Mouse (Mus musculus): ENCODE measurements around the gene Dus1l. TPM values are rescaled to one million over a fixed set of nuclear protein-coding genes. Genes with fewer than 3 reads are reported as not detected.

Gene Dus1l
- polyA plus RNA-seq, 1 experiment from 2014 or later, result 69.3 TPM

DNA sequence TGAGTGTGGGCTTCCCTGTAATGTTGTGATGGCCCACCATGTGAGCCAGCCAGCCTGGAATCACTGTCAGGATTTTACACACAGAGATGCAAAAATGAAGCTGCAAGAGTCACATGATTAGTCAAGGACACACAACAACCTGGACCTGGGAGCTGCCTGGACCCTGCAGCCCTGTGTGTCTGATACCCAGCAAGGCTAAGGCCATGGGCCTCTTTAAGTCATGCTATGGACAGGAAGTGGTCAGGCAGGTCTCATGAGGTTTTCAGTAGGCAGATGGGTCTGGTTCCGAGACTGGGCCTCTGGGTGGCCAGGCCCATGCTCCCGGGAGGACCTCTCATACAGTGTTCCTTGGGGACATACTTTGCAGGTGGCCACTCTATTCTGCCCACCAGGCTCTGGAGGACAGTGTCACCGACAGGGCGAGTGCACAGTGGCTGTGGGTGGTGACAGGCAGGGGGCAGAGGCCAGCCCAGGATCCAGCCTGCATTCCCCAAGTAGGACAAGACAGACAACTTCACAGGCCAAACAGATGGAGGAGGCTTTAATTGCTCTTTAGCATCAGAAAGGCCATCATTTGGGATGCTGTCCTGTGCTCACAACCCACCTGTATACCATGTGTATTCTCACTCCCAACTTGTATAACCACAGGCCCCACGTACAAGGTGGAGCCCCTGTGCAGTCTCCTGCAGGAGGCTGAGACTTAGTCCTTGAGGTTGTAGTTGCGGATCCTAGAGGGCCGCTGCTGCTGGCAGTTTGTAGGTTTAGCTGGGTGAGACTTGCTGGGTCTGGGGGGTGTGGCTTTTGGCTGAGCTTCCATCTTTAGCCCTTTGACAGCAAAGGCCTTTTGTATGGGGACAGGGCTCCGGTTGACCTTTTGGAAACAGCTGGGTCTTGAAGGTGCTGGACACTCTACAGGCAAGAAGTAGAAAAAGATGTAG is 30.1 kb upstream of the Dus1l start:
- ATAC-seq (ENCODE audit: insufficient read depth, low FRiP score), result no peak
- peaks cover 22% of the 10 kb centered on the region for H3K4me1 ChIP-seq (ENCODE audit: control insufficient read depth, insufficient read depth, low read length)
- peak overlapping the region; percentile 95; the same call in 1 of the 2 replicates for H3K27ac ChIP-seq (ENCODE audit: low read length)
- no peak overlapping the region for H3K4me3 ChIP-seq (replicated peaks; ENCODE audit: low read length)
- 0 out of 2 replicates have a peak, but pooled peaks cover under 1% of the 10 kb centered on the region for H3K36me3 ChIP-seq (ENCODE audit: control insufficient read depth, insufficient read depth, low read length)
- no peaks in the 10 kb centered on the region for H3K9me3 ChIP-seq (replicated peaks; ENCODE audit: control insufficient read depth, low read length)
- peak overlapping the region; percentile 94; the same call in 1 of the 2 replicates for H3K9ac ChIP-seq (ENCODE audit: low read length)
- no peaks in the 10 kb centered on the region for H3K27me3 ChIP-seq (ENCODE audit: control insufficient read depth, insufficient read depth, low read length)
- whole genome bisulfite sequencing, result 84% methylated on average over 8 of the region's 8 CpGs
- H3K4me2 ChIP-seq (ENCODE audit: low read depth, low read length), result no peak overlapping the region

GRCm38 (mm10) chr11:120825289-120825863 is 29.2 kb upstream of the Dus1l start:
- no peak for ATAC-seq (ENCODE audit: insufficient read depth, low FRiP score)
- peak overlapping the region; percentile 78 for H3K4me3 ChIP-seq (replicated peaks; ENCODE audit: low read length)
- peaks cover 24% of the 10 kb centered on the region for H3K4me1 ChIP-seq (ENCODE audit: control insufficient read depth, insufficient read depth, low read length)
- H3K27me3 ChIP-seq (ENCODE audit: control insufficient read depth, insufficient read depth, low read length), result no peaks in the 10 kb centered on the region
- peak overlapping the region; percentile 98 for H3K4me2 ChIP-seq (ENCODE audit: low read depth, low read length)
- peak overlapping the region; percentile 95 for H3K27ac ChIP-seq (ENCODE audit: low read length)
- 0 out of 2 replicates have a peak, but pooled peaks cover 5% of the 10 kb centered on the region for H3K36me3 ChIP-seq (ENCODE audit: control insufficient read depth, insufficient read depth, low read length)
- H3K9me3 ChIP-seq (replicated peaks; ENCODE audit: control insufficient read depth, low read length), result no peaks in the 10 kb centered on the region
- peak overlapping the region; percentile 94 for H3K9ac ChIP-seq (ENCODE audit: low read length)
- 51% methylated on average over 4 of the region's 4 CpGs for WGBS

GRCm38 (mm10) chr11:120824787-120825288 is 28.6 kb upstream of the Dus1l start:
- Histone ChIP-seq H3K9me3 (replicated peaks; ENCODE audit: control insufficient read depth, low read length) (no peaks in the 10 kb centered on the region), H3K9ac (ENCODE audit: low read length) (peak overlapping the region; percentile 94), H3K27me3 (ENCODE audit: control insufficient read depth, insufficient read depth, low read length) (no peaks in the 10 kb centered on the region), H3K4me1 (ENCODE audit: control insufficient read depth, insufficient read depth, low read length) (peaks cover 24% of the 10 kb centered on the region), H3K27ac (ENCODE audit: low read length) (peak overlapping the region; percentile 95), H3K36me3 (ENCODE audit: control insufficient read depth, insufficient read depth, low read length) (peaks cover 9% of the 10 kb centered on the region; the same call in 1 of the 2 replicates), H3K4me3 (replicated peaks; ENCODE audit: low read length) (peak overlapping the region; percentile 78), H3K4me2 (ENCODE audit: low read depth, low read length) (peak overlapping the region; percentile 98)
- under 1% methylated on average over 21 of the region's 21 CpGs for WGBS
- peak; percentile 38 for ATAC-seq (ENCODE audit: insufficient read depth, low FRiP score)

GRCm38 (mm10) chr11:120823956-120824786 is 28.0 kb upstream of the Dus1l start, which contains the start of gene Fasn:
TSS of gene Fasn (minus strand) at chr11:120824547.
- peak; percentile 90 for ATAC-seq (ENCODE audit: insufficient read depth, low FRiP score)
- Histone ChIP-seq H3K27ac (ENCODE audit: low read length) (peak within 1 kb of the TSS; percentile 95), H3K36me3 (ENCODE audit: control insufficient read depth, insufficient read depth, low read length) (peaks cover 14% of the 10 kb centered on the region; the same call in 1 of the 2 replicates), H3K9ac (ENCODE audit: low read length) (peak within 1 kb of the TSS; percentile 94), H3K4me2 (ENCODE audit: low read depth, low read length) (peak within 1 kb of the TSS; percentile 98), H3K9me3 (replicated peaks; ENCODE audit: control insufficient read depth, low read length) (no peaks in the 10 kb centered on the region), H3K4me3 (replicated peaks; ENCODE audit: low read length) (peak within 1 kb of the TSS; percentile 78), H3K4me1 (ENCODE audit: control insufficient read depth, insufficient read depth, low read length) (peaks cover 24% of the 10 kb centered on the region), H3K27me3 (ENCODE audit: control insufficient read depth, insufficient read depth, low read length) (no peaks in the 10 kb centered on the region)
- WGBS, result under 1% methylated on average over 108 of the region's 109 CpGs

GRCm38 (mm10) chr11:120823551-120823947 is 27.3 kb upstream of the Dus1l start:
- WGBS, result 0% methylated on average over 37 of the region's 40 CpGs
- peak; percentile 34 for ATAC-seq (ENCODE audit: insufficient read depth, low FRiP score)

GRCm38 (mm10) chr11:120822831-120823550 is 26.8 kb upstream of the Dus1l start:
- Histone ChIP-seq H3K27me3 (ENCODE audit: control insufficient read depth, insufficient read depth, low read length) (no peaks in the 10 kb centered on the region), H3K4me3 (replicated peaks; ENCODE audit: low read length) (peak overlapping the region; percentile 78), H3K27ac (ENCODE audit: low read length) (peak overlapping the region; percentile 95), H3K36me3 (ENCODE audit: control insufficient read depth, insufficient read depth, low read length) (peaks cover 14% of the 10 kb centered on the region; the same call in 1 of the 2 replicates), H3K9me3 (replicated peaks; ENCODE audit: control insufficient read depth, low read length) (no peaks in the 10 kb centered on the region), H3K4me2 (ENCODE audit: low read depth, low read length) (peak overlapping the region; percentile 98), H3K4me1 (ENCODE audit: control insufficient read depth, insufficient read depth, low read length) (peaks cover 24% of the 10 kb centered on the region), H3K9ac (ENCODE audit: low read length) (peak overlapping the region; percentile 94)
- under 1% methylated on average over 14 of the region's 14 CpGs for WGBS
- no peak for ATAC-seq (ENCODE audit: insufficient read depth, low FRiP score)

More at GRCm38 (mm10) chr11:120823551-120823947, 27.3 kb upstream of the Dus1l start:
- no peaks in the 10 kb centered on the region for H3K27me3 ChIP-seq (ENCODE audit: control insufficient read depth, insufficient read depth, low read length)
- peak overlapping the region; percentile 78 for H3K4me3 ChIP-seq (replicated peaks; ENCODE audit: low read length)
- H3K4me2 ChIP-seq (ENCODE audit: low read depth, low read length), result peak overlapping the region; percentile 98
- no peaks in the 10 kb centered on the region for H3K9me3 ChIP-seq (replicated peaks; ENCODE audit: control insufficient read depth, low read length)
- H3K9ac ChIP-seq (ENCODE audit: low read length), result peak overlapping the region; percentile 94
- H3K27ac ChIP-seq (ENCODE audit: low read length), result peak overlapping the region; percentile 95
- H3K4me1 ChIP-seq (ENCODE audit: control insufficient read depth, insufficient read depth, low read length), result peaks cover 24% of the 10 kb centered on the region
- H3K36me3 ChIP-seq (ENCODE audit: control insufficient read depth, insufficient read depth, low read length), result peaks cover 14% of the 10 kb centered on the region; the same call in 1 of the 2 replicates

DNA sequence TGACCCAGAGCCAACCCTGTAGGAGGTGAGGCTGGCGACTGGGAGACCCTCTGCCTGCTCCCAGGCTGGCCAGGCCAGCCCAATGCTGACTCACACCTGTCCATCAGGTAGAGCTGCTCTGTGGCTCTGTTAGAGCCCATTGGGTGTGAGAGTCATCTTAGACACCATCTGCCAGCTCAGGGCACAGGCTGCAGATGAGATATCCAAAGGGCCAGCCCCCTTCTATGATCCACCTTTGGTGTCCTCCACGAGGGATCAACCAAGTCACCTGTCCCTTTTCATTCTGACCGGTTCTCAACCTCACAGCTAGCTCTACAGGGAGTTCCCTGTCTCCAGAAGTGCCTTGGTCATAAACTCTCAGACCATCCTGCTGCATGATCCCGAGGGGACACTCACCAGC is 26.1 kb upstream of the Dus1l start:
- peak overlapping the region; percentile 98 for H3K4me2 ChIP-seq (ENCODE audit: low read depth, low read length)
- peak overlapping the region; percentile 78 for H3K4me3 ChIP-seq (replicated peaks; ENCODE audit: low read length)
- no peak for ATAC-seq (ENCODE audit: insufficient read depth, low FRiP score)
- 41% methylated on average over 4 of the region's 4 CpGs for WGBS
- H3K27me3 ChIP-seq (ENCODE audit: control insufficient read depth, insufficient read depth, low read length), result no peaks in the 10 kb centered on the region
- peaks cover 20% of the 10 kb centered on the region for H3K36me3 ChIP-seq (ENCODE audit: control insufficient read depth, insufficient read depth, low read length)
- no peaks in the 10 kb centered on the region for H3K9me3 ChIP-seq (replicated peaks; ENCODE audit: control insufficient read depth, low read length)
- H3K9ac ChIP-seq (ENCODE audit: low read length), result peak overlapping the region; percentile 94
- H3K4me1 ChIP-seq (ENCODE audit: control insufficient read depth, insufficient read depth, low read length), result peaks cover 24% of the 10 kb centered on the region
- H3K27ac ChIP-seq (ENCODE audit: low read length), result no peak overlapping the region; the same call in 1 of the 2 replicates
